Mouse (Mus musculus) liver, adult (tissue): Measurements from ENCODE around the gene Cdh13.

Experiments used
- GATA4 ChIP-seq: IDR thresholded peaks from 2 replicates; pipeline ENCODE4 v1.6.1; 2014; ENCODE audit warnings: mild to moderate bottlenecking, low read length; ENCODE audit not compliant: insufficient replicate concordance

Cdh13 gene

DNA sequence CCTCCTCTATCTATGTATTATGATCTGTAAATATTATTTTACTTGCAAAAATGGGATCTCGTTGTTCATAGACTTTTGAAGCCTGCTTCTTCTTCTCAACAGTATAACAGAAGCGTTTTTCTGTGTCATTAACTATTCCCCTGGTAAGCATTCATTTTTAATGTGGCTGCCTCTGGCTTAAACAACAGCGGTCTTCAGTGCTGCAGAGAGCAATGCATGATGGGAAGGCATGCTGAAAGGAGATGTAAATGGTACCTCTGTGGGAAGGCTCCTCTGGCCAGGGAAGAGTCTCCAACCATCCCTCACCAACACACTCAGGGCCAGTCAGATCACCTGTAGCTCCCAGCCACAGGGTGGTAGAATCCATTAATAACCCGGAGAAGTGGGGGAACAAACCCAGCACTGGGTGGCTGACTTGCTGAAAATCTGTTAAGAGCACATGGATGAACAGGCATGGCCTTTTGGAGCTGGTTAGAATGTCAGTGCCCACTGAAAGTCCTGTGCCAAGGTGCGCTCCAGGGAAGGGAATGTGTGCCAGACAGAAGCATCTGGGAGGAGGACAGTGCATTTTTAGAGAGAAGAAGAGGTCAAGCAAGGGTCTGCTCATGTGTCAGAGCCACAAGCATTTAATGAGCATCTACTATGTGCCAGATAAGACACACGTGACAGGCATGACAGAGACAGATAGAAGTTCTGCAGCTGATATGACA lies 893.8 kb downstream of the Cdh13 start:
- TF ChIP-seq GATA4: no peak

DNA sequence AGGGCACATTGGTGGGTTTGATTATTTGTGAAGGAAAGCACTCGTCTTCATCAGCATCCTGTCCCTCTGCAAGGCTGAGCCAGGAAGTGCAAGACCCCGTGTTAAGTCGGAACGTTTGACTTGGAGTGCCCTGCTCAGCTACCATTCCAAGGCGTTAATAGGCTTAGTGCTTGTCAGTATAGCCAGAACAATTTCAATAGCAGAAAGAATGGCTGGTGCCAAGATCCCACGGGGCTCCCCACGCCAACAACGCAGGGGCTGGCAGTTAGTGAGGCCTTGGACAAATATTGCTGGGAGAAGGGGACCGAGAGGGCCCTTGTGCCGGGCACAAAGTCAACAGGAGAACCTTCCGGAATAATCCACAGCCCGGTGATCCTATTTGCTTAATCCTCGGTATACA lies 897.1 kb downstream of the Cdh13 start:
- TF ChIP-seq GATA4: no peak

DNA sequence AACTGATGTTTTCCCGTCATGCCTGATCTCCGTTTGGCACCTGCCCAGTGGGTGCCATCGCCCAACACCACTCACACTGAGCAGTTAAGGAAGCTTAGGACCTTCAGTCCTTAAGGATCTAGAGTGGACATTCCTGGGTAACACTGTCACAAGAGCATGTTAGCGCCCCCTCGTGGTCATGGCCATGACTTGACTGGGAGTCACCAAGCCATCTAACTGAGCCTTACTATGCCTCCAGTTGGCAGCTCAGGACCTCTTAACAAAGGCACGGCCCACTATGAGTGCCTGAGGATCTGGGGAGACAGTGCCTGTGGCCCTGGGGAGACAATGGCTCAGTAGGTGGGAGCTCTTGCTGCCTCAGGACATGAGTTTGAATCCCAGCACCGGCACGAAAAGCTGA lies 912.2 kb downstream of the Cdh13 start:
- TF ChIP-seq GATA4: no peak

DNA sequence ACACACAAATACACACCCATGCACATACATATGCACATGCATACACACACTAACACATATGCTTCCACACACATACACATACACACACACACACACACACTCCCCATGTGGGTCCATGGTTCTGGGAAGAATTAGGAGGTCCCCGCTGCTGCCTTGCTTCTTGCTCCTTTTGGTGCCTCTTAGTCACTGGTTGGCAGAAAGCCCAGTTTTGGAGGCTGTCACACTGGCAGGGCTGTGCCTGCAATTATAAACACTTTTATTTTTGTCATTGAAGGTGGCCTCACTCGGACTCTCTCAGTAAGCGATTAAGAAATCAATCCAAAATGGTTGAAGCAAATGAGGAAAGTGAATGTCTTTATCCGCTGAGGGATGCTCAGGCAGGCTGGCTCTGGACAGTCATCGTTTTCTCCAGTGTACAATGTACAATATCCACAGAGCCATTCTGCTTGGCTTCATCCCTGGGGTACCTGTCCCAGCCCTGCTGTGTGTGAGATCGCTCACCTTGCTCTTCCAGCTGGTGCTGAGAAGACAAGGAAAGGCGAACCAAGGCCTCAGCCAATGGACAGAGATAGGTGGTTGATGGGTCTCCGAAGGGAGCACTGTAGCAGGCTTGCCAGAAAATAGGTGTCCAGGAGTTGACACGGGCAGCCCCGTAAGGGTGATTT lies 913.1 kb downstream of the Cdh13 start:
- no peak for TF ChIP-seq GATA4

GRCm38 (mm10) chr8:119208567-119208966 lies 925.0 kb downstream of the Cdh13 start:
- TF ChIP-seq GATA4: no peak

DNA sequence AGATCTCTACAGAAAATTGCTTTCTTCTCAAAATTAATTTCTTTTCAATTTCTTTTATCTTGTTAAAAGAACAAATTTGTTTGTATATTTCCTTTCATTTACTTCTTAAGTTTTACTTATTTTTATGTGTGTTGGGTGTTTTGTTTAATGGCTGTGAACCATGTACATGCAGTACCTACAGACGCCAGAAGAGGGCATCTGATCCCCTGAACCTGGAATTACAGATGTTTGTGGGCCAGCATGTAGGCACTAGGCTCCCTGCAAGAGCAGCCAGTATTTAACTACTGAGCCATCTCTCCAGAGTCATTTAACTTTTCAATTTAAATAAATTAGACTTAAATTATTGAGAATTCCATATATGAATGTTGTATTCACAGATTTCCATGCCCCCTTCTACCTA lies 941.0 kb downstream of the Cdh13 start:
- TF ChIP-seq GATA4: no peak

- no peak for TF ChIP-seq GATA4
These were observed 961.6 kb downstream of the Cdh13 start for GRCm38 (mm10) chr8:119245181-119245580.

DNA sequence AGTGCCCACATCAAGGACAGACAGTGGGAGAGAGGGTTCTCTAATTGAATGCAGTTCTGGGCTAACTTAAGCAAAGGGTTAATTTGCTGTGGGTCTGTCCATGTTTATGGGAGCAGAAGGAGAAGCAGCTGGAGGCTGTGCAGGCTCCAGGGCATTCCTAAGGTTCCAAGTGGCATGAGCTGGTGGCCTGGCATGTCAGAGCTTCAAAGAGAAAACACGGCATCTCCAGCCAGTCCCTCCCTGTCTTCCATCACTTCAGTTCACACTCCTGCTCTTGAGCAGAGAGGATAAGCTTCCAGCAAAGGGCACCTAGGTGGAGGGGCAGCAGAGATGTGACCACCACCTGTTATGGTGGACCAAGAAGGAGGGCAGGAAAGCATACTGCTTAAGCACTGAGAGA lies 962.1 kb downstream of the Cdh13 start:
- TF ChIP-seq GATA4: no peak

GRCm38 (mm10) chr8:119254358-119254757 lies 970.8 kb downstream of the Cdh13 start:
- TF ChIP-seq GATA4: no peak

GRCm38 (mm10) chr8:119258642-119259041 lies 975.1 kb downstream of the Cdh13 start:
- TF ChIP-seq GATA4: no peak

DNA sequence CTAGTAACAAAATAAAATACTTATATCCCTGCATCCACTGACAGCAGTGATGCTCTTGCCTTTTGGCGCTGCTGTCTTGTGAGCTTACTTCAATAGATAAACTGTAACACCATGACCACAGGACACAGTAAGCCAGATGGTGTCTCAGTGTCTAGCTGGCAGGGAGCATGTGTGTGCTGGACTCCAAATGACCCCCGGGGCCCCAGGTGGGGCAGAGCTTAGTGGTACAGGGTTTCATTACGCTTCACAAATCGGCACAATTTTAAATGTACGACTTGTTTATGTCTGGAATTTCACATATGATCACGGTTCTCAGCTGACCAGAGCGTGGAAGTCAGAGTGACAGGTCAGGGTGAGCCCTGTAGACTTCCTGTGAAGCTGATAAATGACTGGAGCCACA lies 980.2 kb downstream of the Cdh13 start:
- no peak for TF ChIP-seq GATA4

GRCm38 (mm10) chr8:119266304-119266703 lies 982.8 kb downstream of the Cdh13 start:
- no peak for TF ChIP-seq GATA4

DNA sequence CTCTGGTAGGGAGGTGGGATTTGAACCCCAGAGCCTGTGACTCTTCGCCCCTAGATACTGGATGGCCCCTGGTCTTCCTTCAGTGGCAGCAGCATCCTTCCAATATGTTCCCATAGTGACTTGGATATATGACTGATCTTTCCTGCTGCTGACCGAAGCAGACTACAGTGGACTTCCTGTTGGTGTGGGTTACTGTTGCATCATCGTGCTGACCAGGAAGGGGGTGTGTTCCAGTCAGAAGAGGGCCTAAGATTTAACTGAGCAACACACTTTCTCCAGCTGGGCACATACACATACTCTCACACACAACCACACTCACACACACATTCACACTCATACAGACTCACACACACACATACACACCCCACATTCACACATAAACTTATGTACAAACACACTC lies 986.0 kb downstream of the Cdh13 start:
- TF ChIP-seq GATA4: no peak

DNA sequence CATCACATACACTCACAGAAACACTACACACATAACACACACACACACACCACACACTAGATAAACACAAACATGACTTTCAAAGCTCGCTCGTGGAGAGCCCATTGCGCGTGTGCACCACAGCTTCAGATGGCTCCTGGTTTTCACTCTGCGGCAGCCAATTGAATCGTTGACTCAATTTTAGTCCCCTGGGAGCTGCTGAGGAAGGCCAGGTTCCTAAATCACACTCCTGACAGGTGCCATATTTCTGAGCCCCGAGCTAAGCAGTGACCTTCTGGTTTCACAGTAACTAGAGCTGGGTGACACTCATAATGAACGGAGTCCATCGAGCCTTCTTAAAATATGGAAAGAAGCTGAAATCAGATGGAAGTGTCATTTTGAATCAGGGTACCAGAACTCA lies 986.8 kb downstream of the Cdh13 start:
- TF ChIP-seq GATA4: no peak

- TF ChIP-seq GATA4: no peak
These were observed 989.4 kb downstream of the Cdh13 start for GRCm38 (mm10) chr8:119272891-119273290.

DNA sequence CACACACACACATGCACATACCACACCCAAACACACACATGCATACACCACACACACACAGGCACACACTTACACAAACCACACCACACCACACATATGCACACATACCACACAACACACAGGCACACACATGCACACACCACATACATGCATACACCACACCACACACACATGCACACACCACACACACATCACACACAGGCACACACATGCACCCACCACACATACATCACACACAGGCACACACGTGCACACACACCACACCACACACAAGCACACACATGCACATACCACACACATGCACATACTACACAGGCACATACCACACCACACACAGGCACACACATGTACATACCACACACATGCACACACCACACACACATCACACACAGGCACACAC lies 991.9 kb downstream of the Cdh13 start:
- no peak for TF ChIP-seq GATA4

GRCm38 (mm10) chr8:119277047-119277451 lies 993.5 kb downstream of the Cdh13 start:
- no peak for TF ChIP-seq GATA4
